Mouse (Mus musculus) heart, postnatal 0 days (tissue): Measurements from ENCODE around the gene Adgrv1. TPM values are rescaled to one million over a fixed set of nuclear protein-coding genes. Genes with fewer than 3 reads are reported as not detected.
"Not testable (repeated sequence)": the region's sequence is repeated elsewhere in the genome, so short reads cannot be mapped to it uniquely, and the experiment has no call there.

Experiments
- ATAC-seq: fragments of 200-750 bp; cut with Nextera tagmentation; 2 replicates; pipeline ENCODE4 v1.8.0; 2017; ENCODE audit warnings: low read depth, moderate number of reproducible peaks, moderate library complexity; ENCODE audit not compliant: insufficient read depth
- DNase-seq: peaks from one replicate; pipeline ENCODE4 v3.0.0-alpha.2; 2016; ENCODE audit warnings: low spot score
- H3K27ac ChIP-seq: fragments of 300-500 bp; sonication (generic); 2 replicates; pipeline ENCODE4 v1.5.1; 2014; ENCODE audit warnings: low read depth, mild to moderate bottlenecking
- H3K27me3 ChIP-seq: fragments of 300-500 bp; sonication (generic); 2 replicates; pipeline ENCODE4 v1.6.1; 2014; ENCODE audit warnings: low read length, mixed read lengths; ENCODE audit not compliant: control insufficient read depth, insufficient read depth
- H3K36me3 ChIP-seq: fragments of 300-500 bp; sonication (generic); replicated peaks from 2 replicates; pipeline ENCODE4 v1.6.1; 2014; ENCODE audit warnings: low read length, mixed read lengths; ENCODE audit not compliant: control insufficient read depth, insufficient read depth
- H3K4me1 ChIP-seq: fragments of 300-500 bp; sonication (generic); 2 replicates; pipeline ENCODE4 v1.6.1; 2014; ENCODE audit warnings: antibody characterized with exemption; ENCODE audit not compliant: control insufficient read depth, insufficient read depth
- H3K4me2 ChIP-seq: fragments of 300-500 bp; sonication (generic); 2 replicates; pipeline ENCODE4 v1.6.1; 2014; ENCODE audit warnings: low read depth, mild to moderate bottlenecking, low read length, moderate library complexity
- H3K4me3 ChIP-seq: fragments of 300-500 bp; sonication (generic); 2 replicates; pipeline ENCODE4 v1.5.1; 2014; ENCODE audit warnings: low read depth, low read length
- H3K9ac ChIP-seq: fragments of 300-500 bp; sonication (generic); replicated peaks from 2 replicates; pipeline ENCODE4 v1.6.1; 2014; ENCODE audit warnings: low read depth, low read length, mixed read lengths
- H3K9me3 ChIP-seq: fragments of 300-500 bp; sonication (generic); replicated peaks from 2 replicates; pipeline ENCODE4 v1.6.1; 2016; ENCODE audit warnings: low read length; ENCODE audit not compliant: control insufficient read depth
- CTCF ChIP-seq: IDR thresholded peaks from 2 replicates; pipeline ENCODE4 v1.5.1; 2016; ENCODE audit warnings: antibody characterized with exemption, control low read depth, low read depth
- EP300 ChIP-seq: IDR thresholded peaks from 2 replicates; pipeline ENCODE4 v1.6.1; 2016; ENCODE audit warnings: antibody characterized with exemption, low read depth
- WGBS: fragments of 180-500 bp; shearing (Covaris S2); extraction: QIAGEN DNeasy Blood & Tissue Kit; methylation state at CpG from one replicate; pipeline ENCODE4 v1.1.7; 2014; 5-methylcytosine and 5-hydroxymethylcytosine counted together
- polyA plus RNA-seq: library from polyadenylated mRNA; unstranded; fragments of >200 nt; fragmentation: Nextera tagmentation; extraction: Ambion mirVana; gene quantifications from 2 replicates; pipeline ENCODE4 v1.2.1, GENCODE M21; 2015
- total RNA-seq: library from RNA; depleted of rRNA; stranded (reverse); fragments of >200 nt; gene quantifications from 2 replicates; pipeline ENCODE4 v1.2.3, GENCODE M21; 2014; ENCODE audit warnings: low replicate concordance

Gene Adgrv1
- total and polyA plus RNA-seq, 2 experiments from 2014 or later, result 0.68 to 10.5 TPM

GRCm38 (mm10) chr13:81279351-81279736 is 353.6 kb downstream of the Adgrv1 start:
- Histone ChIP-seq H3K4me3 (no peak overlapping the region), H3K9me3 (no peaks in the 10 kb centered on the region), H3K4me1 (no peaks in the 10 kb centered on the region), H3K27me3 (no peaks in the 10 kb centered on the region), H3K4me2 (no peak overlapping the region), H3K36me3 (no peaks in the 10 kb centered on the region), H3K9ac (no peak overlapping the region), H3K27ac (no peak overlapping the region)
- no peak for ATAC-seq
- DNase-seq, result no peak
- no peak for TF ChIP-seq CTCF
- no peak for TF ChIP-seq EP300
- 71% methylated on average over 5 of the region's 5 CpGs for WGBS

- Histone ChIP-seq H3K4me3 (no peak overlapping the region), H3K27ac (no peak overlapping the region), H3K9ac (no peak overlapping the region), H3K4me2 (no peak overlapping the region), H3K27me3 (no peaks in the 10 kb centered on the region), H3K36me3 (no peaks in the 10 kb centered on the region), H3K9me3 (no peaks in the 10 kb centered on the region), H3K4me1 (no peaks in the 10 kb centered on the region)
- WGBS, result 65% methylated on average over 2 of the region's 2 CpGs
- no peak for DNase-seq
- no peak for TF ChIP-seq EP300
- TF ChIP-seq CTCF, result no peak
- ATAC-seq, result no peak
Measured at GRCm38 (mm10) chr13:81278669-81279350, 354.1 kb downstream of the Adgrv1 start.

GRCm38 (mm10) chr13:81273837-81274236 is 359.1 kb downstream of the Adgrv1 start:
- Histone ChIP-seq H3K4me3 (no peak overlapping the region), H3K36me3 (no peaks in the 10 kb centered on the region), H3K4me1 (no peaks in the 10 kb centered on the region), H3K27me3 (no peaks in the 10 kb centered on the region), H3K4me2 (no peak overlapping the region), H3K9me3 (no peaks in the 10 kb centered on the region), H3K9ac (no peak overlapping the region), H3K27ac (no peak overlapping the region)
- no peak for DNase-seq
- ATAC-seq, result no peak
- no peak for TF ChIP-seq EP300
- no peak for TF ChIP-seq CTCF
- WGBS, result 80% methylated on average over 1 of the region's 1 CpGs

- 74% methylated on average over 6 of the region's 6 CpGs for WGBS
- H3K36me3 ChIP-seq, result no peaks in the 10 kb centered on the region
- TF ChIP-seq CTCF (no peak), EP300 (no peak)
- no peak for DNase-seq
- no peak overlapping the region for H3K4me3 ChIP-seq
- no peak overlapping the region for H3K4me2 ChIP-seq
- H3K27me3 ChIP-seq, result no peaks in the 10 kb centered on the region
- H3K9me3 ChIP-seq, result no peaks in the 10 kb centered on the region
- no peaks in the 10 kb centered on the region for H3K4me1 ChIP-seq
- no peak for ATAC-seq
- H3K27ac ChIP-seq, result no peak overlapping the region
- no peak overlapping the region for H3K9ac ChIP-seq
Measured at GRCm38 (mm10) chr13:81270396-81270795, 362.6 kb downstream of the Adgrv1 start.

- Histone ChIP-seq H3K4me3 (no peak overlapping the region), H3K36me3 (no peaks in the 10 kb centered on the region), H3K27me3 (no peaks in the 10 kb centered on the region), H3K4me2 (no peak overlapping the region), H3K9ac (no peak overlapping the region), H3K27ac (no peak overlapping the region), H3K9me3 (no peaks in the 10 kb centered on the region), H3K4me1 (no peaks in the 10 kb centered on the region)
- DNase-seq (no peak), ATAC-seq (no peak)
- TF ChIP-seq EP300, result no peak
- TF ChIP-seq CTCF, result no peak
- WGBS, result 70% methylated on average over 6 of the region's 6 CpGs
Measured at GRCm38 (mm10) chr13:81269056-81269455, 363.9 kb downstream of the Adgrv1 start.

- WGBS, result 74% methylated on average over 4 of the region's 4 CpGs
- ATAC-seq, result not testable (repeated sequence)
Measured at GRCm38 (mm10) chr13:81267489-81267888, 365.5 kb downstream of the Adgrv1 start.

More at GRCm38 (mm10) chr13:81267489-81267888, 365.5 kb downstream of the Adgrv1 start:
- not testable (repeated sequence) for H3K9ac ChIP-seq, H3K36me3 ChIP-seq, H3K27me3 ChIP-seq, H3K9me3 ChIP-seq, H3K4me2 ChIP-seq, H3K27ac ChIP-seq, DNase-seq, H3K4me1 ChIP-seq, H3K4me3 ChIP-seq
